Mouse (Mus musculus): Measurements from ENCODE around the gene Olfr291. TPM values are rescaled to one million over a fixed set of nuclear protein-coding genes. Genes with fewer than 3 reads are reported as not detected.

Gene Olfr291
- not detected for total RNA-seq (2021)
- long read RNA-seq, experiment 1 = 0 reads
- long read RNA-seq, experiment 2 = 0 reads

GRCm38 (mm10) chr7:84853253-84853652, at the start of gene Olfr291:
Gene Olfr291, plus strand, starts transcription at chr7:84853553.
- TF ChIP-seq CTCF (IDR thresholded peaks at IDR 0.05) = no peak

GRCm38 (mm10) chr7:84805224-84805623, 48.1 kb upstream of the Olfr291 start:
- intact Hi-C loops (cut with DNase I) = loop anchor here (5.0 to 10.0 kb wide), 2 partner anchors 1142 to 1400 kb away; no protein-coding TSS in a partner anchor
- TF ChIP-seq CTCF (IDR thresholded peaks at IDR 0.05) = peak; percentile 64
- DNase-seq (ENCODE audit: extremely low spot score in 1 of 2, low spot score in 2 of 2) = no peak

More at GRCm38 (mm10) chr7:84853253-84853652, at the start of gene Olfr291:
- intact Hi-C loops (cut with DNase I) = no loop called here
- no peak within 1 kb of the TSS for H3K4me3 ChIP-seq
- H3K27ac ChIP-seq = no peak within 1 kb of the TSS
- no peak for DNase-seq (ENCODE audit: extremely low spot score in 1 of 2, low spot score in 2 of 2)

GRCm38 (mm10) chr7:84806159-84806558, 47.2 kb upstream of the Olfr291 start:
- TF ChIP-seq CTCF (IDR thresholded peaks at IDR 0.05) = no peak
- DNase-seq (ENCODE audit: extremely low spot score in 1 of 2, low spot score in 2 of 2) = no peak
- intact Hi-C loops (cut with DNase I) = loop anchor here (5.0 to 10.0 kb wide), 2 partner anchors 1141 to 1399 kb away; no protein-coding TSS in a partner anchor
- no peak overlapping the region for H3K27ac ChIP-seq
- no peak overlapping the region for H3K4me3 ChIP-seq

More at GRCm38 (mm10) chr7:84805224-84805623, 48.1 kb upstream of the Olfr291 start:
- Histone ChIP-seq H3K4me3 (no peak overlapping the region), H3K27ac (no peak overlapping the region)

GRCm38 (mm10) chr7:84884530-84884929, 31.2 kb downstream of the Olfr291 start:
- intact Hi-C loops (cut with DNase I) = loop anchor here (10.0 kb wide), 1 partner anchor 1330 kb away; no protein-coding TSS in a partner anchor
- no peak overlapping the region for H3K27ac ChIP-seq
- no peak for DNase-seq (ENCODE audit: extremely low spot score in 1 of 2, low spot score in 2 of 2)
- H3K4me3 ChIP-seq = no peak overlapping the region
- peak; percentile 34 for TF ChIP-seq CTCF (IDR thresholded peaks at IDR 0.05)

Other genes starting within 250 kb of the Olfr291 start
- gene Fah, start 246.8 kb upstream of the Olfr291 start, total RNA-seq (2021) = 10 to 100 TPM; 17.3 to 20.8 TPM
- 10 to 100 TPM; 66.5 to 67.3 TPM for gene Zfand6, start 163.6 kb upstream of the Olfr291 start, total RNA-seq (2021)
- not detected for gene Vmn2r65, start 110.6 kb downstream of the Olfr291 start, total RNA-seq (2021)
- not detected for gene Vmn2r66, start 158.7 kb downstream of the Olfr291 start, total RNA-seq (2021)